Mouse (Mus musculus) erythroblast, embryonic 14.5 days (primary cell): ENCODE data around the gene Tctn1. TPM values are rescaled to one million over a fixed set of nuclear protein-coding genes. Genes with fewer than 3 reads are reported as not detected.

Experiments used
- H3K27me3 ChIP-seq: 2 replicates; pipeline ENCODE4 v1.6.1; 2012; ENCODE audit warnings: inconsistent platforms; ENCODE audit not compliant: control insufficient read depth
- H3K36me3 ChIP-seq: 2 replicates; pipeline ENCODE4 v1.6.1; 2012; ENCODE audit warnings: mild to moderate bottlenecking, inconsistent platforms; ENCODE audit not compliant: control insufficient read depth
- H3K4me1 ChIP-seq: 2 replicates; pipeline ENCODE4 v1.6.1; 2012; ENCODE audit warnings: inconsistent platforms; ENCODE audit not compliant: control insufficient read depth
- H3K4me3 ChIP-seq: replicated peaks from 2 replicates; pipeline ENCODE3; 2012; ENCODE audit warnings: moderate library complexity, mild to moderate bottlenecking, inconsistent platforms
- H3K9me3 ChIP-seq: 2 replicates; pipeline ENCODE4 v1.6.1; 2012; ENCODE audit warnings: low read length, inconsistent platforms, mixed read lengths; ENCODE audit not compliant: control insufficient read depth
- GATA1 ChIP-seq: IDR thresholded peaks from 2 replicates; pipeline ENCODE4 v1.6.1; 2012; ENCODE audit warnings: low read length, inconsistent platforms, mixed read lengths
- TAL1 ChIP-seq: IDR thresholded peaks from 3 replicates; pipeline ENCODE4 v1.6.1; 2012; ENCODE audit warnings: low read length, inconsistent platforms, mixed read lengths
- polyA plus RNA-seq: library from polyadenylated mRNA; stranded (reverse); fragments of >175 nt; gene quantifications from 2 replicates; pipeline ENCODE4 v1.2.3, GENCODE M21; 2012

The Tctn1 gene
- polyA plus RNA-seq, 1 experiment, result 0.23 TPM

- peaks cover 19% of the 10 kb centered on the region for H3K36me3 ChIP-seq
- no peaks in the 10 kb centered on the region for H3K9me3 ChIP-seq
- TF ChIP-seq GATA1 (no peak), TAL1 (no peak)
- H3K4me1 ChIP-seq, result peaks cover 16% of the 10 kb centered on the region
- no peaks in the 10 kb centered on the region for H3K27me3 ChIP-seq
- H3K4me3 ChIP-seq, result no peak overlapping the region
Measured at GRCm38 (mm10) chr5:122258027-122258741, 6.1 kb downstream of the Tctn1 start.

GRCm38 (mm10) chr5:122251895-122252606 lies 12.2 kb downstream of the Tctn1 start:
- Histone ChIP-seq H3K9me3 (no peaks in the 10 kb centered on the region), H3K36me3 (peaks cover 16% of the 10 kb centered on the region), H3K27me3 (no peaks in the 10 kb centered on the region), H3K4me3 (no peak overlapping the region), H3K4me1 (no peaks in the 10 kb centered on the region)
- TF ChIP-seq TAL1 (no peak), GATA1 (no peak)

GRCm38 (mm10) chr5:122249281-122249680 lies 15.0 kb downstream of the Tctn1 start:
- no peaks in the 10 kb centered on the region for H3K27me3 ChIP-seq
- TF ChIP-seq GATA1 (no peak), TAL1 (no peak)
- H3K9me3 ChIP-seq, result no peaks in the 10 kb centered on the region
- H3K36me3 ChIP-seq, result peaks cover 4% of the 10 kb centered on the region
- no peak overlapping the region for H3K4me3 ChIP-seq
- no peaks in the 10 kb centered on the region for H3K4me1 ChIP-seq

- Histone ChIP-seq H3K27me3 (no peaks in the 10 kb centered on the region), H3K4me3 (no peak overlapping the region), H3K9me3 (no peaks in the 10 kb centered on the region), H3K4me1 (no peaks in the 10 kb centered on the region), H3K36me3 (peaks cover 3% of the 10 kb centered on the region; the same call in 1 of the 2 replicates)
- no peak for TF ChIP-seq GATA1
- no peak for TF ChIP-seq TAL1
Measured at GRCm38 (mm10) chr5:122247934-122248333, 16.3 kb downstream of the Tctn1 start.

GRCm38 (mm10) chr5:122247529-122247928 lies 16.7 kb downstream of the Tctn1 start:
- no peak overlapping the region for H3K4me3 ChIP-seq
- H3K27me3 ChIP-seq, result no peaks in the 10 kb centered on the region
- H3K4me1 ChIP-seq, result no peaks in the 10 kb centered on the region
- H3K9me3 ChIP-seq, result no peaks in the 10 kb centered on the region
- H3K36me3 ChIP-seq, result peaks cover 3% of the 10 kb centered on the region; the same call in 1 of the 2 replicates
- no peak for TF ChIP-seq GATA1
- TF ChIP-seq TAL1, result no peak

- no peak for TF ChIP-seq TAL1
- Histone ChIP-seq H3K4me3 (no peak overlapping the region), H3K27me3 (no peaks in the 10 kb centered on the region), H3K4me1 (no peaks in the 10 kb centered on the region), H3K9me3 (no peaks in the 10 kb centered on the region), H3K36me3 (peaks cover 3% of the 10 kb centered on the region; the same call in 1 of the 2 replicates)
Measured at GRCm38 (mm10) chr5:122246547-122247167, 17.6 kb downstream of the Tctn1 start.

- peaks cover 3% of the 10 kb centered on the region; the same call in 1 of the 2 replicates for H3K36me3 ChIP-seq
- no peak overlapping the region for H3K4me3 ChIP-seq
- H3K4me1 ChIP-seq, result no peaks in the 10 kb centered on the region
- no peak for TF ChIP-seq TAL1
- TF ChIP-seq GATA1, result no peak
- no peaks in the 10 kb centered on the region for H3K27me3 ChIP-seq
- H3K9me3 ChIP-seq, result no peaks in the 10 kb centered on the region
Measured at GRCm38 (mm10) chr5:122245186-122245585, 19.1 kb downstream of the Tctn1 start.

GRCm38 (mm10) chr5:122243781-122244523 lies 20.3 kb downstream of the Tctn1 start:
- no peak overlapping the region for H3K4me3 ChIP-seq
- TF ChIP-seq TAL1 (no peak), GATA1 (no peak)
- H3K4me1 ChIP-seq, result no peaks in the 10 kb centered on the region
- H3K36me3 ChIP-seq, result peaks cover 3% of the 10 kb centered on the region; the same call in 1 of the 2 replicates
- H3K9me3 ChIP-seq, result no peaks in the 10 kb centered on the region
- no peaks in the 10 kb centered on the region for H3K27me3 ChIP-seq
